Mouse (Mus musculus) neural tube, embryonic 14.5 days (tissue): ENCODE results near the gene Dcaf7. TPM values are rescaled to one million over a fixed set of nuclear protein-coding genes. Genes with fewer than 3 reads are reported as not detected.

ENCODE experiments used
- ATAC-seq: fragments of 200-750 bp; cut with Nextera tagmentation; 2 replicates; pipeline ENCODE4 v1.8.0; 2017; ENCODE audit warnings: low read depth, mild to moderate bottlenecking, moderate TSS enrichment, moderate library complexity
- H3K27ac ChIP-seq: fragments of 300-500 bp; sonication (generic); 2 replicates; pipeline ENCODE4 v1.5.1; 2014; ENCODE audit warnings: low read depth, mild to moderate bottlenecking, control low read depth, low read length, moderate library complexity, mixed read lengths
- H3K27me3 ChIP-seq: fragments of 300-500 bp; sonication (generic); 2 replicates; pipeline ENCODE4 v1.6.1; 2014; ENCODE audit warnings: low read length; ENCODE audit not compliant: control insufficient read depth, insufficient read depth
- H3K36me3 ChIP-seq: fragments of 300-500 bp; sonication (generic); 2 replicates; pipeline ENCODE4 v1.6.1; 2014; ENCODE audit warnings: low read length, mixed read lengths; ENCODE audit not compliant: control insufficient read depth, insufficient read depth
- H3K4me1 ChIP-seq: fragments of 300-500 bp; sonication (generic); 2 replicates; pipeline ENCODE4 v1.6.1; 2014; ENCODE audit warnings: low read length; ENCODE audit not compliant: control insufficient read depth, insufficient read depth
- H3K4me2 ChIP-seq: fragments of 300-500 bp; sonication (generic); 2 replicates; pipeline ENCODE4 v1.6.1; 2014; ENCODE audit warnings: mild to moderate bottlenecking, low read depth, low read length, control low read depth
- H3K4me3 ChIP-seq: fragments of 300-500 bp; sonication (generic); 2 replicates; pipeline ENCODE4 v1.5.1; 2014; ENCODE audit warnings: low read depth, low read length, control low read depth, mixed read lengths
- H3K9ac ChIP-seq: fragments of 300-500 bp; sonication (generic); replicated peaks from 2 replicates; pipeline ENCODE4 v1.6.1; 2014; ENCODE audit warnings: low read depth, mild to moderate bottlenecking, control low read depth, low read length, mixed read lengths
- H3K9me3 ChIP-seq: fragments of 300-500 bp; sonication (generic); 2 replicates; pipeline ENCODE4 v1.6.1; 2016; ENCODE audit warnings: low read length; ENCODE audit not compliant: control insufficient read depth
- WGBS: fragments of 180-500 bp; shearing (Covaris S2); extraction: QIAGEN DNeasy Blood & Tissue Kit; methylation state at CpG from one replicate; pipeline ENCODE4 v1.1.7; 2014; 5-methylcytosine and 5-hydroxymethylcytosine counted together
- polyA plus RNA-seq: library from polyadenylated mRNA; unstranded; fragments of >200 nt; fragmentation: Nextera tagmentation; extraction: Ambion mirVana; gene quantifications from 2 replicates; pipeline ENCODE4 v1.2.1, GENCODE M21; 2014

The Dcaf7 gene
- polyA plus RNA-seq, 1 experiment from 2014 or later: 143 TPM

GRCm38 (mm10) chr11:106054600-106054999 lies 17.9 kb downstream of the Dcaf7 start:
- Histone ChIP-seq H3K4me1 (no peaks in the 10 kb centered on the region), H3K9me3 (no peaks in the 10 kb centered on the region), H3K27me3 (no peaks in the 10 kb centered on the region), H3K27ac (no peak overlapping the region), H3K9ac (no peak overlapping the region), H3K4me2 (no peak overlapping the region), H3K36me3 (peaks cover 81% of the 10 kb centered on the region), H3K4me3 (no peak overlapping the region)
- no peak for ATAC-seq
- WGBS: 97% methylated on average over 8 of the region's 8 CpGs

DNA sequence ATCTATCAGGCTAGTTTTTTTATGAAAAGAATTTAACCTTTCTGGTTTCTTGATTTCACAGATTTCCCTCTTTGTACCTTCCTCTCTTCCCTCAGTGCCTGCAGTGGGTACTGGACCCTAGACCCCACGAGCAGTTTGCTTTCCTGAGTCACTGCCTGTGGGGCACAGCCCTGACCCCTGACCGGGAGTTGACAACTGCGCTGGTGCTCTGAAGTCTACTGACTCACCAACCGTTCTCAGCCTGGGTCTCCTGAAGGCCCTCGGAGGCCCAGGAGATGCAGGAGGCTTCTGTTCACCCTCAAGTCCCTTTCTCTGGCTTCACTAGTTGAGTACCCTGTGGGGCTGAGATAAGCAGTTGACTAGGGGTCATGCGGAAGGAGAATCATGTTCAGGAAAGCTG lies 18.7 kb downstream of the Dcaf7 start:
- WGBS: 91% methylated on average over 6 of the region's 6 CpGs
- Histone ChIP-seq H3K4me1 (no peaks in the 10 kb centered on the region), H3K27me3 (no peaks in the 10 kb centered on the region), H3K4me2 (no peak overlapping the region), H3K27ac (no peak overlapping the region), H3K9ac (no peak overlapping the region), H3K9me3 (no peaks in the 10 kb centered on the region), H3K4me3 (no peak overlapping the region), H3K36me3 (peaks cover 85% of the 10 kb centered on the region)
- ATAC-seq: no peak

DNA sequence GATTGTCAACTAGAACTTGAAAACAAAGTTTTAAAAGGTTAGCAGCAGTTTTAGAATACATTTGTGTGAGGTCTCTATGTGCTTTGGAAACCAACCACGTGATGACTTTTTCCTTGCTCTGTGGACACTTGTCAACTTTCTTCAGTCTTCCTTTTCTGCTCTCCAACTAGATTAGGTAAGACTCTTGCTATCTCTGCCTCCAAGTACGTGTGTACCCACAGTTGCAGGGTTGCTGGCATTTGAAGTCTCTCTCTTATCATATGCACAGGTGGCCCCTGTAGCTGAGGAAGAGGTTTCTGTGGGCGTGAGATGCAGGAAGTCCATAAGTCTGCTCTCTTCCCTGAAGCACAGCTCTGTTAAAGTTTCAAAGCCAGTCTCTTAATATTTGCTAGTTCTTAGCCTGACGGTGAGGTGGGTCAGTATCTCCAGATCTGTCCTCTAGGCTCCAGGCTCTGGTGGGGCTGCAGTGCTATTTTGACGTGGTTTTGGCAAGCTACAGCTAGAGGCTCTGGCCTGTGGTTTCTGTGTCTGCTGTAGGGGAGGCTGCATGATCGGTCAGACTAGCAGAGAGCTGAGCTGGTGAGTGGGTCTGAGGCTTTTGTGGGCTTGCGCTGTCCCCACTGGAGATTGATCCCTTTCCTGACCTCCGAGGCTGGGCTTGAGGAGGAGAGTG lies 20.3 kb downstream of the Dcaf7 start:
- Histone ChIP-seq H3K4me3 (no peak overlapping the region), H3K4me1 (no peaks in the 10 kb centered on the region), H3K27me3 (no peaks in the 10 kb centered on the region), H3K27ac (no peak overlapping the region), H3K9ac (no peak overlapping the region), H3K9me3 (no peaks in the 10 kb centered on the region), H3K4me2 (no peak overlapping the region), H3K36me3 (peaks cover 70% of the 10 kb centered on the region)
- ATAC-seq: no peak
- WGBS: 93% methylated on average over 8 of the region's 8 CpGs

- WGBS: 83% methylated on average over 8 of the region's 8 CpGs
- Histone ChIP-seq H3K27ac (no peak overlapping the region), H3K36me3 (peaks cover 61% of the 10 kb centered on the region), H3K9me3 (no peaks in the 10 kb centered on the region), H3K4me3 (no peak overlapping the region), H3K27me3 (no peaks in the 10 kb centered on the region), H3K4me2 (no peak overlapping the region), H3K9ac (no peak overlapping the region), H3K4me1 (no peaks in the 10 kb centered on the region)
- no peak for ATAC-seq
These were observed 21.3 kb downstream of the Dcaf7 start for GRCm38 (mm10) chr11:106058020-106058419.

DNA sequence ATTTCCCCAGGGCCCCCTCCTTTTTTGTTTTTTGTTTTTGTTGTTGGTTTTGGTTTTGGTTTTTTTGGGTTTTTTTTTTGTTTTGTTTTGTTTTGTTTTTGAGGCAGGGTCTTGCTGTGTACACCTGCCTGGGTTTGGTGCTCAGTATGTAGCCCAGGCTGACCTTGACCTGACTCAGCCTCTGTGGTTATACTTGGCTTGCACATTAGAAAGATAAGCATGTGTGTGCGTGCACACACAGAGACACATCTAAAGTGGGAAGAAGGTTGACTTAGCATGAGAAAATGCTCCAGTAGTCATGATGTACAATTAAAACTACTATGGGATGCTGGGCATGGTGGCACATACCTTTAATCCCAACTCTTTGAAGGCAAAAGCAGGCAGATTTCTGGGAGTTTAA lies 23.9 kb downstream of the Dcaf7 start:
- Histone ChIP-seq H3K36me3 (peaks cover 36% of the 10 kb centered on the region), H3K27ac (no peak overlapping the region), H3K9ac (no peak overlapping the region), H3K4me2 (no peak overlapping the region), H3K4me1 (no peaks in the 10 kb centered on the region), H3K9me3 (no peaks in the 10 kb centered on the region), H3K27me3 (no peaks in the 10 kb centered on the region), H3K4me3 (no peak overlapping the region)
- WGBS: 98% methylated on average over 1 of the region's 1 CpGs
- no peak for ATAC-seq

DNA sequence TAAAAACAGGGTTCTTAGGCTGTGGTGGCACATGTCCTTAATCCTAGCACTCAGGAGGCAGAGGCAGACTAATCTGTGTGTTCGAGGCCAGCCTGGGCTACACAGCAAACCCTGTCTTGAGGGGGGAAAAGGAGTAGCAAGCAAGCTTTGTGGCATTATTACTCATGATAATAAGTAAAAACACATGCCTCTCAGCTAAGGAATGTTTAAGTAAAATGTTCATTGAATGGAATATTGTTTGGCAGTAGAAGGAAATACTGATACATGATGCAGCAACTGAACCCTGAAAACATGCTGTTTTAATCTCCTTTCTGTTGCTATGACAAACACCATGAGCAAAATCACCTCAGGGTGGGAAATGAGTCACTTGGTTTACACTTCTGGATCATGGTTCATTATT lies 24.6 kb downstream of the Dcaf7 start:
- Histone ChIP-seq H3K4me2 (no peak overlapping the region), H3K27ac (no peak overlapping the region), H3K27me3 (no peaks in the 10 kb centered on the region), H3K4me3 (no peak overlapping the region), H3K9ac (no peak overlapping the region), H3K4me1 (no peaks in the 10 kb centered on the region), H3K36me3 (peaks cover 29% of the 10 kb centered on the region), H3K9me3 (no peaks in the 10 kb centered on the region)
- WGBS: 96% methylated on average over 1 of the region's 1 CpGs
- ATAC-seq: no peak

DNA sequence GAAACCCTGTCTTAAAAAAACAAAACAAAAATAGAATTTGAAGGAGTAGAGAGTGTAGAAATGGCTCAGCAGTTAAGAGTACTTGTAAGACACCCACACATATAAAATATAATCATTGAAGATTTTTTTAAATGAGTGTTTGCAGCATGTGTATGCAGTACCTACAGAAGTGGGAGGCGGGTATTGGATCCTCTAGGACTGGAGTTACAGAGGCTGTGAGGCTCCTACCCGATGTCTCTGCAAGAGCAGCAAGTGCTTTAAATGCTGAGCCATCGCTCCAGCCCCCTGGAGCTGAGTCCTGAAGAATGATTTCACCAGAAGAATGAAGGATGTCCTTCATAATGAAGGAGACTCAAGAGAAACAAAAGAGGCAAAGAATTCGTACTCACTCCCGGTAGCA lies 27.1 kb downstream of the Dcaf7 start:
- no peak overlapping the region for H3K4me2 ChIP-seq
- no peak overlapping the region for H3K4me3 ChIP-seq
- no peak overlapping the region for H3K27ac ChIP-seq
- H3K36me3 ChIP-seq: peaks cover 12% of the 10 kb centered on the region; the same call in 1 of the 2 replicates
- no peaks in the 10 kb centered on the region for H3K27me3 ChIP-seq
- H3K4me1 ChIP-seq: no peaks in the 10 kb centered on the region
- no peak for ATAC-seq
- 74% methylated on average over 5 of the region's 5 CpGs for WGBS
- no peaks in the 10 kb centered on the region for H3K9me3 ChIP-seq
- no peak overlapping the region for H3K9ac ChIP-seq

GRCm38 (mm10) chr11:106065073-106065922 lies 28.6 kb downstream of the Dcaf7 start:
- no peak overlapping the region for H3K9ac ChIP-seq
- 46% methylated on average over 18 of the region's 18 CpGs for WGBS

DNA sequence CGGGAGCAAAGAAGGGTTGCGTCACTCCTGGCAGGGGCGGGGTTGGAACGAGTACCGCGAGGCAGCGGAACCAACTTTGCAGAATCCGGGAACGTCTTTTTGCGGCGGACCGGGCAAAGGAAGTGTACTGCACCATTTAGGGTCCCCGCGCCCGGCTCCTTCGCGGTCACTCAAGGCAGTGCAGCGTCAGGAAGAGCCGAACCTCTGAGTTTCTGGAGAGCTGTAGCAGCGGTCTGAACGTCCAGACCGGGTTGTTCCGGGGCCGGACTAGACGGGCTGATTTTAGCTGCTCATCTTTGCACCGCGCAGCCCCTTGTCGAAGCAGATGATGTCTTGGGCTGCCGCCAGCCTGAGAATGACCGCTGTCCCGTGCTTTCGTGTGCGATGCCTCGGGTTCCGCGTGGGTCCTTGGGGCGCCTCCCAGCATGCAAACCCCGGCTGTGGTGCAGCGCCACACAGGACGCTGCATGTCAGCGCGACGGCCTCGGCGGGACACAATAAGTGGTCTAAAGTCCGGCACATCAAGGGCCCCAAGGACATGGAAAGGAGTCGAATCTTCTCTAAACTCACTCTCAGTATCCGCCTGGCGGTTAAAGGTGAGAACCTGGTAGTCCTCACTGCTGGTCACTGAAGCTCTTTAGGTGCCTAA lies 29.4 kb downstream of the Dcaf7 start, which contains the start of gene Taco1:
Taco1 (plus strand) TSS at position 139 of the 649 bp plus-strand sequence.
- H3K9ac ChIP-seq: peak within 1 kb of the TSS; percentile 74
- WGBS: under 1% methylated on average over 49 of the region's 49 CpGs

More at GRCm38 (mm10) chr11:106065073-106065922, 28.6 kb downstream of the Dcaf7 start:
- Histone ChIP-seq H3K36me3 (no peaks in the 10 kb centered on the region), H3K9me3 (no peaks in the 10 kb centered on the region), H3K4me3 (peak overlapping the region; percentile 72), H3K4me1 (no peaks in the 10 kb centered on the region), H3K4me2 (peak overlapping the region; percentile 95), H3K27me3 (no peaks in the 10 kb centered on the region), H3K27ac (no peak overlapping the region)
- no peak for ATAC-seq

More for the DNA sequence above, 29.4 kb downstream of the Dcaf7 start, which contains the start of gene Taco1:
- peak within 1 kb of the TSS; percentile 72 for H3K4me3 ChIP-seq
- H3K27me3 ChIP-seq: no peaks in the 10 kb centered on the region
- peak within 1 kb of the TSS; percentile 76 for H3K27ac ChIP-seq
- H3K9me3 ChIP-seq: no peaks in the 10 kb centered on the region
- no peaks in the 10 kb centered on the region for H3K36me3 ChIP-seq
- peak; percentile 97 for ATAC-seq
- H3K4me1 ChIP-seq: no peaks in the 10 kb centered on the region
- H3K4me2 ChIP-seq: peak within 1 kb of the TSS; percentile 95
